Mouse (Mus musculus): ENCODE data around the gene Tmem165. TPM values are rescaled to one million over a fixed set of nuclear protein-coding genes. Genes with fewer than 3 reads are reported as not detected.

Gene Tmem165
- total RNA-seq, 1 experiment from 2014 or later, result 47.4 TPM

DNA sequence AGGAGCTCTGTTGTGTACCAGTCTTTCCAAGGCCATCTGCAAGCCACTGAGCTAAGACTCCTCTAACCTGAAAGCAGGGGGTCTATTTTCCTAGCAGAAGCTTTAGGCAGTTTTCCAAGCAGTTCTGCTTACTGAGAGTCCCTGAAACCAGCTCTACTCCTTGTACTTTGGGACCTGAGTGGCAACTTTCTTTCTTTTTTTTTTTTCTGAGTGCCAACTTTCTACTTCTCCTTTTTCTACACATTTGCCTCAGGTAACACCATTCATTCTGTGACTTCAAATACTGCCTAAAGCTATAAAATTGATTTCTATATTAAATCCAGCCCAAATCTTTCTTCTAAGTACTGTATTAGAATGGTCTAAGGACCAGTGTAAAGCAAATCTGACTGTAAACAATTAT lies 62.9 kb downstream of the Tmem165 start:
- no peak for DNase-seq

DNA sequence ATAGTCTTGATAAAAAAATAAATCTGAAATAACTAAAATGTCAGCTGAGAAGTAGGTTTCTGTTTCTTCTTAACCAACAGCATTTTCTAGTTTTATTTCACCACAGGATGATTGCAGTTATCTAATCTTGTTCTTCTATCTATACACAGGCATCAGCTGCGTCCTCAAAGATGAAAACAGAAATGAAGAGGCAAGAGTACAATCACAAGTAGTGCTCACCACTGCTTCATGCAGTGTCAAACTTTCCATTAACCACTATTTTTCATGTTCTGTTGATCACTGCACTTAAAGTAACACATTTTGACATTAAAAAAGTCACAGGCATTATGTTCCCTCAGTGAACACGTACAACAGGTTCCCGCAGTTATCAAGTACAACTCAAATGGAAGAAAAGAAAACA lies 67.3 kb downstream of the Tmem165 start:
- no peak for DNase-seq

Other genes with a start within 250 kb of the Tmem165 start
- 72.5 and 78.6 TPM in 2 replicates for gene Kdr, start 205.4 kb upstream of the Tmem165 start, total RNA-seq (2021)
- gene Srd5a3, start 43.6 kb upstream of the Tmem165 start, total RNA-seq (2021), result 30.9 and 40.2 TPM in 2 replicates
- gene Clock, start 120.9 kb downstream of the Tmem165 start, total RNA-seq (2021), result 36.0 and 47.6 TPM in 2 replicates
- gene Pdcl2, start 147.3 kb downstream of the Tmem165 start, total RNA-seq (2021), result not detected in 2 replicates
- not detected in 2 replicates for gene Nmu, start 179.9 kb downstream of the Tmem165 start, total RNA-seq (2021)

Measured in adrenal gland, postnatal 25 days (tissue).